Mouse (Mus musculus) thymus, postnatal 14 days (tissue): ENCODE results near the gene Coq3.

ENCODE experiments used
- DNase-seq: peaks from one replicate; pipeline ENCODE4 v3.0.0; 2021

The Coq3 gene

GRCm38 (mm10) chr4:21879565-21880220 lies at the start of gene Coq3:
Gene Coq3, plus strand, starts transcription at chr4:21879673.
- peak; percentile 86 for DNase-seq

- DNase-seq = no peak
Measured at GRCm38 (mm10) chr4:21832844-21833243, 46.6 kb upstream of the Coq3 start.

DNA sequence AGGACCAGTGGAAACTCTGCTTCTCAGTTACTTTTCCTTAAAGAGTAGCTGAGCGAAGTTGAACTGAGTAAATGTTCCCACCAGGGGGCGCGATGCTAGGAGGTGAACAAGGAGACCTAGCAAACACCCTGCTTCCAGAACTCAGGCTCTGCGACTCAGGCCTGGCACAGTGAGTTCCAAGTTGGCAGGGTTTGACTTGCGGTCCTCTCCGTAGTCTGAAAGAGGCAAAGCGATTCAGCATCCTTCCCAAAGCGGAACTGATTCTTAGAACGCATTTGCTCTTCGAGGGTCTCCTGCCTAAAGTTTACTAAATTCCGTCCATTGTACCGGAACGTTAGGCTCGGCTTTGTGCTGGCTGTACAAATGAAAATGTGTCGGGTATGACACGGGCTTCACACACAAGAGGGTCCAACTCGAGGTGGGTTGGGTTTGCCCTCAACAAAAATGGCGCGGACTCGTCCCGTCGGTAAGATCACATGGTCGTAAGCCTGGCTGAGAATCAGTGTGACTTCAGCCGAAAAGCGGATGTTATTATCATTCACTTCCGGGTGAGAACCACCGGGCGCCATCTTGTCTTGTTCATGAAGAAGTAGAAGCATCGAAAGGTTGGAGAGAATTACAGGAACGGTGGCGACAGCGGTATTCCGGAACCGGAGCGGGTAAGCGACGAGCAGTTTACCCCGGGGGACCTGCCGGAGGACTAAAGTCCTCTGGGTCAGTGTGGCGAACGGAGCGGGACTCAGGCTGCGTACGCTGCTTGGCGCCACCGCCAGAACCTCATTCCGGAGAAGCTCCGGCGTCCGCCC lies 31.8 kb upstream of the Coq3 start, which contains the start of gene Pnisr:
Pnisr (plus strand) TSS at position 103 of the 806 bp plus-strand sequence.
- DNase-seq = peak; percentile 93

GRCm38 (mm10) chr4:21848287-21848630 lies 31.2 kb upstream of the Coq3 start:
- peak; percentile 94 for DNase-seq

DNA sequence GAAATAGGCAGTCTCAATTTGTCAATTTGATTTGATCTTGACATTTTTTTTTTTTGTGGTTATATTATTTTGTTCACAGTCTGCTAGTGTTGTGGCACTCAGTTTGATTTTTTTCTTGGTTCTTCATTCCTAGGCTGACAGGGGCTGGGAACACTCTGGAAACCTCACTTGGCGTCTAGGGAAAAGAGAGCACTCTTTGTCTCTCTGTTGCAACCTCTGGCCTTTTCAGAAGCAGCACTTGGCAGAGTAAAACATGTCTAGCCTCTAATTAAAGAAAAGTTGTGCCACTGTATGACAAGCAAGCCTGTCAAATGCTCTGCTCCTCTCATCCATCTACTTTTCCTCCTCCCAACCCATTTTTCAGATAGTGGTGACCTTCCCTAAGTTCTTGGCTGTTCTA lies 22.0 kb upstream of the Coq3 start:
- no peak for DNase-seq

- no peak for DNase-seq
Measured at GRCm38 (mm10) chr4:21865226-21865625, 14.2 kb upstream of the Coq3 start.

GRCm38 (mm10) chr4:21878776-21879175 lies 697 bp upstream of the Coq3 start:
- DNase-seq = no peak

DNA sequence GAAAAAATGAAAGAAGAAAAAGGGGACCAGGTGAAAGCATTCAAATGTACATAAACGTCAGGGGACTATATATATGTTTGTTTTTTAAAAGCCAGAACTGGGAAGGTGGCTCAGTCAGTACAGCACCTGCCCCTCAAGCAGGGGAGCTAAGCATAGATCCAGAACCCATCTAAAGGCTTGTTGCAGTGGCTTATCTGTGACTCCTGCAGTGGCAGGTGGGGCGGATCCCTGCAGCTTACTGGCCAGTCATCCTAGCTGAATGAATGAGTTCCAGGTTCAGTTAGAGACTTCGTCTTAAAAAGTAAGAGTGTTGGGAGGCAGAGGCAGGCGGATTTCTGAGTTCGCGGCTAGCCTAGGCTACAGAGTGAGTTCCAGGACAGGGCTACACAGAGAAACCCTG lies 3.3 kb downstream of the Coq3 start:
- DNase-seq = no peak

DNA sequence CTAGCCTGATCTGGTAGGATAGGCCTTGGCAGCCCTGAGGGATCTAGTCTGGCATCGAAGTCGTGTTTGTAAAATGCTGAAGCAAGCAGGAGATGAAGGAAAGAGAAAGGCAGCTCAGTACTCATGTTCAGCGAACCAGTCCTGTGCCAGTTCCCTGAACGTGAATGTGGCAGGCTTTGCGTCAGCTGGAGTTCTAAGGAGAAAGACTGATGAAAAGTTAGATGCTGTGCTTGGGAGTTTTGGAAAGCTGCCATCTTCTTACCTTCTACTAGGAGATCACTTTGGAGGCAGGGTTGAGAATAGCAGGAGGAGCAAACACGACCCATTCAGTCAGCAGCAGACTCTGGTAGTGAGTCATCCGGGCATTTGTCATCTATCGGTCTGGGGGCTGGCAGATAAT lies 6.4 kb downstream of the Coq3 start:
- DNase-seq = no peak

GRCm38 (mm10) chr4:21930971-21931771 lies 51.7 kb downstream of the Coq3 start, which contains the start of gene Faxc:
Gene Faxc, plus strand, starts transcription at chr4:21931329.
- DNase-seq = peak; percentile 6

DNA sequence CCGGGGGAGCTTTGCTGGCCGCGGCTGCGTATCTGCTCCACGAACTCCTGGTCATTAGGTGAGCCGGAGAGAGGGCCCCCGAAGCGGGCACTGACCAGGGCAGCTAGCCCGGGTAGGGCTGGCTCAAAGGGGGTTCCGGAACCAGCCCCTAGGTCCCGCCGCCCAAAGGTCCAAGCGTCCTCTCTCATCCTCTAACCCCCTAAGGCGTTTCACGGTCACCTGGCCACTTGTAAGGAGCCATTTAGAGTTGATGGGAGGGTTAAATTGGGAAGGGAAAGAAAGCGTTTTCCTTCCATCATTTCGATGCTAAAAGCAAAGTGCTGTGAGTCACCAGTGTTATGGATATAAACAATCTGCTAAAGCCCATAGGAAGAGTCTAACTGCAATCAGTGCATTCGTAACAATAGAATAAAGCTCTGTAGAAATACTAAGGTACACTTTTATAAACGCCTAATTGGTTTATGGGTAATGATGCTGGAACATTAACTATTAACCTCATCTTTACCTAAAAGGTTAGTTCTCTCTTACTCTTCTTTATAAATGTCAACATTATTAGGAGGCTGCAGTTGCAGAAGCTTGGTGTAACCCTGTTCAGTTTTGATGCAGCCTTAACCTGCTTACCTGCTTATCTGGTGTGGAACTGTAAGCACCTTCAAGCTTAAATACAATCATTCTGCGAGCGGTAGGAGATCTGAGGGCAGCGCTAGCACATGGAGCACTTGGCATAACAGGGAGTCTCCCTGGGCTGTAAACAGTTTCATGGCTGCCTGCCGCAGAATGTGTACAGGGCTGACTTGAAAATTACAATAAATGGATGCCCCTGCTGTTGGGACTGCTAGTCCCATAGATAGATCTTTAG lies 52.5 kb downstream of the Coq3 start:
- no peak for DNase-seq

- DNase-seq = no peak
Measured at GRCm38 (mm10) chr4:21935378-21935777, 55.9 kb downstream of the Coq3 start.

GRCm38 (mm10) chr4:21936424-21936823 lies 57.0 kb downstream of the Coq3 start:
- DNase-seq = no peak

- DNase-seq = no peak
Measured at GRCm38 (mm10) chr4:21937890-21938289, 58.4 kb downstream of the Coq3 start.

GRCm38 (mm10) chr4:21944672-21945071 lies 65.2 kb downstream of the Coq3 start:
- DNase-seq = no peak

DNA sequence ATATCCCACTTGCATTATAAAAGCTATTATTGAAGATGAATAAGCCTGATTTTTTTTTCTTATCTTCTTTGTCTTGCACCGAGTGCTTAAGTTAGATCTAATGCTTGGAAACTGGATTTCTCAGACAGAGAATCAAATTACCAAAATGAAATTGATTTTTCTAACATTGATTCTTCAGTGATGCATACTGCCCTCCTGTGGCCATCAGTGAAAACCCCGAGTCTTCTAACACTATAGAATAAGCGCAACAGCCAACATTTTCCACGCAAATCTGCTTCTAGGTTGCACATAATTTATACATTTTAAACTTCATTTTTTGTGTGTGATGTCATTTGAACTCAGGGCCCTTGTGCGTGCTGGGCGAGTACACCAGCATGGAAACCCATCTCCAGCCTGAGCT lies 72.0 kb downstream of the Coq3 start:
- DNase-seq = peak; percentile 24

- DNase-seq = no peak
Measured at GRCm38 (mm10) chr4:21952255-21952654, 72.8 kb downstream of the Coq3 start.

DNA sequence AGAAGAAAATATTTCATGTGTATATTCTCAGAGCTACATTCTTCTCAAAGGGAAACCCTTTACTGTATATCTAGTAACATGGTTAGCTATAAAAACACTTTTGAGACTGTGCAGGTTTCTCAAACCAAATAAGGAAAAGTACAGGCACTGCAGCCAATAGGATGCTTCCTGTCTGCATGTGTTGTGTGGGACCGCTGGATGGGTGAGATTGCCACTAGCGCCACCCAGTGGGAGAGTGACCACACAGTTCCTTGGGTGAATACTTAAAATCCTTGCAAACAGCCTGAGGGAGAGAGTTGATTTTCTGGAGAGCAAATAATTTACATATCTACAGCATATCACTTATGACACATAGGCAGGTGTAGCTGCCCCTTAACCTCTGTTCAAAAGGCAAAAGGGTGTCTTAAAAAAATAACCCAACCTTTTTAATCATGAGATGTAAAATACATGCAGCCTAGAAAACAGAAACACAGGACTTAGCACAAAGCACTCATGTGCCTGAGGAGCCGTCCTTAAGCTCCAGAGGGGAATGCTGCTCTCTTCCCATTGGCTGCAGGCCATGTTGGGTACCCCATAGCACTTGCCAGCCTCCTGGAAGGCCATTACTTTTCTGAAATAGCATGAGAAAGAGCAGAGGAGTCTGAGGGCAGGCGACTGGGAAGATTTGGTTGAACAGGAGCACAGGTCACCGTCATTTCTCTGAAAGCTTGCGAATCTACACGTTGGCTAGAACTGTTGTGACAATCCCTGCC lies 78.3 kb downstream of the Coq3 start:
- DNase-seq = peak; percentile 61
